Comparison of ENCODE assay signal across 1 mouse cellular context in the genomic region with DNA sequence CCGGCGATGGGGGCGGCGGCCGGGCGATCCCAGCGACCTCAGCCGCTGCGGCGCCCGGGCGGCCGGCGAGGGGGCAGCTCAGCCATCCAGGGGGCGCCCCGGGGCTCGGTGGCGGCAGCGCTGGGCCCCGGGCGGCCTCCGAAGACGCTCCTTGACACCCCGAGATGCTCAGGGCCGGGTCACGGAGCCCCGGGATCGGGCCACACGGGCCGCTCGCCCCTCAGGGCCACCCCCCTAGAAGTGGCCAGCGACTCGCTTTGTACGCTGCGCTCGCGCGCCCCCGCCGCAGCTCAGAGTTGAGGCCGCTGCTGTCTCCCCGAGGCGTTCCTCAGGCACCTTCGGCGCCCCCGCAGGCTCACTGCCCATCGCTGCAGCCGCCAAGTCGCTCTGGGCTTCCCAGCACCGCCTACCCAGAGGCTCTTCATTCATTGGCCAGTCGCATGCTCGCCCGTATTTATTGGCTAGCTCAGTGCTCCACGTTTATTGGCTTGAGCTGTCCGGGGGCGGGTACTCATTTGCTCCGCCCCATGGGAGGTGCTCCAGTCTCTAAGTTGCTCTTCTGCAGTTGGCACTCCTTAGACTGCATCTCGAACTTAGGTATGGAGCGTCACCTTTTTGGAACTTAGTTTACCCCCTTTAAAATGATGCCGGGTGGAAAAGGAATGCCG.
TF ChIP-seq lines count a peak whose summit lies in the region.

A gene (minus strand): TSS at position 357 of the 668 bp plus-strand sequence.

TF ChIP-seq in CH12.LX, 34 proteins besides CTCF, POLR2A, EP300 and RAD21 (continued from another document):
- peak; percentile 95 for TF ChIP-seq ZMIZ1 (IDR thresholded peaks at IDR 0.05; ENCODE audit: low read depth, low read length)
- TF ChIP-seq HCFC1 (IDR thresholded peaks at IDR 0.05; ENCODE audit: low read depth, low read length): peak; percentile 44; the same call in 1 of the 2 replicates
- TF ChIP-seq ELF1 (IDR thresholded peaks at IDR 0.05; ENCODE audit: low read depth, low read length): 0 out of 2 replicates have a peak, but pooled peaks have one; percentile 28
- TF ChIP-seq RCOR1 (conservative IDR thresholded peaks at IDR 0.05; ENCODE audit: low read depth, low read length): no peak
- no peak for TF ChIP-seq USF1 (IDR thresholded peaks at IDR 0.05; ENCODE audit: low read depth, low read length)
- TF ChIP-seq UBTF (IDR thresholded peaks at IDR 0.05; ENCODE audit: low read depth, low read length): 0 out of 2 replicates have a peak, but pooled peaks have one; percentile 31
- TF ChIP-seq MAFK (IDR thresholded peaks at IDR 0.05; ENCODE audit: insufficient replicate concordance, low read length): no peak
- TF ChIP-seq ZNF384 (IDR thresholded peaks at IDR 0.05; ENCODE audit: low read depth, low read length): no peak
- TF ChIP-seq NRF1 (IDR thresholded peaks at IDR 0.05; ENCODE audit: low read depth, low read length): peak; percentile 36
- TF ChIP-seq USF2 (conservative IDR thresholded peaks at IDR 0.05; ENCODE audit: low read depth, low read length): no peak
- TF ChIP-seq SMC3 (IDR thresholded peaks at IDR 0.05; ENCODE audit: low read depth, low read length): no peak
- TF ChIP-seq JUN (IDR thresholded peaks at IDR 0.05; ENCODE audit: insufficient read depth, low read depth, low read length): no peak
- TF ChIP-seq MAX (IDR thresholded peaks at IDR 0.05; ENCODE audit: low read length): peak; percentile 40; the same call in 1 of the 2 replicates
- TF ChIP-seq MAZ (IDR thresholded peaks at IDR 0.05; ENCODE audit: low read depth, low read length): no peak
- TF ChIP-seq MEF2A (IDR thresholded peaks at IDR 0.05; ENCODE audit: borderline replicate concordance, low read depth, low read length): no peak
- TF ChIP-seq KAT2A (IDR thresholded peaks at IDR 0.05; ENCODE audit: insufficient replicate concordance, low read length): no peak
- TF ChIP-seq ZKSCAN1 (IDR thresholded peaks at IDR 0.05; ENCODE audit: borderline replicate concordance, low read depth, low read length): no peak
- TF ChIP-seq E2F4 (IDR thresholded peaks at IDR 0.05; ENCODE audit: insufficient replicate concordance, low read depth, low read length): no peak
